Mouse (Mus musculus) frontal cortex, postnatal 10 days (tissue): ENCODE measurements around the gene Mkrn2.
"Not testable (repeated sequence)": the region's sequence is repeated elsewhere in the genome, so short reads cannot be mapped to it uniquely, and the experiment has no call there.

Source experiments
- DNase-seq, 2 experiments: peaks; one replicate each; pipeline ENCODE4 v3.0.0; 2022; ENCODE audit warnings: low spot score in 2 of 2, mixed read lengths in 1 of 2

Gene Mkrn2

GRCm38 (mm10) chr6:115609121-115609520, 7.4 kb downstream of the Mkrn2 start:
- no peak for DNase-seq

- DNase-seq, result no peak
Observed at GRCm38 (mm10) chr6:115610301-115610700, 8.6 kb downstream of the Mkrn2 start.

GRCm38 (mm10) chr6:115613793-115614192, 12.1 kb downstream of the Mkrn2 start:
- no peak for DNase-seq

GRCm38 (mm10) chr6:115615983-115616382, 14.3 kb downstream of the Mkrn2 start:
- no peak for DNase-seq

- DNase-seq, result no peak
Observed at GRCm38 (mm10) chr6:115619818-115620217, 18.1 kb downstream of the Mkrn2 start.

GRCm38 (mm10) chr6:115620942-115621341, 19.2 kb downstream of the Mkrn2 start:
- no peak for DNase-seq

- no peak for DNase-seq
Observed at GRCm38 (mm10) chr6:115626121-115626520, 24.4 kb downstream of the Mkrn2 start.

GRCm38 (mm10) chr6:115631056-115631795, 29.5 kb downstream of the Mkrn2 start:
- DNase-seq, result no peak

GRCm38 (mm10) chr6:115634015-115634414, 32.3 kb downstream of the Mkrn2 start:
- DNase-seq, result no peak

- not testable (repeated sequence) for DNase-seq
Observed at GRCm38 (mm10) chr6:115638188-115638587, 36.5 kb downstream of the Mkrn2 start.

GRCm38 (mm10) chr6:115643315-115643714, 41.6 kb downstream of the Mkrn2 start:
- no peak for DNase-seq

GRCm38 (mm10) chr6:115649792-115650365, 48.2 kb downstream of the Mkrn2 start:
- no peak for DNase-seq

GRCm38 (mm10) chr6:115650476-115651427, 49.0 kb downstream of the Mkrn2 start:
- no peak for DNase-seq

GRCm38 (mm10) chr6:115651719-115652118, 50.0 kb downstream of the Mkrn2 start:
- no peak for DNase-seq

GRCm38 (mm10) chr6:115653939-115654338, 52.2 kb downstream of the Mkrn2 start:
- no peak for DNase-seq

GRCm38 (mm10) chr6:115658802-115659201, 57.1 kb downstream of the Mkrn2 start:
- DNase-seq, result no peak

- DNase-seq, result no peak
Observed at GRCm38 (mm10) chr6:115664268-115664667, 62.6 kb downstream of the Mkrn2 start.

GRCm38 (mm10) chr6:115666641-115667040, 64.9 kb downstream of the Mkrn2 start:
- DNase-seq, result no peak
